Mouse (Mus musculus) liver, embryonic 14.5 days (tissue): ENCODE measurements around the gene Tmem183a. TPM values are rescaled to one million over a fixed set of nuclear protein-coding genes. Genes with fewer than 3 reads are reported as not detected.

ENCODE experiments used
- ATAC-seq: fragments of 200-750 bp; cut with Nextera tagmentation; 2 replicates; pipeline ENCODE4 v1.8.0; 2017; ENCODE audit warnings: moderate number of reproducible peaks, mild to moderate bottlenecking, moderate library complexity; ENCODE audit not compliant: insufficient read depth
- DNase-seq, 3 experiments: peaks; one replicate each; pipeline ENCODE4 v3.0.0-alpha.2; 2012 to 2013; ENCODE audit warnings: low read depth in 3 of 3, low spot score in 3 of 3
- H3K27ac ChIP-seq: fragments of 300-500 bp; sonication (generic); 2 replicates; pipeline ENCODE4 v1.5.1; 2014; ENCODE audit warnings: moderate library complexity, mild to moderate bottlenecking, control low read depth, inconsistent platforms
- H3K27me3 ChIP-seq: fragments of 300-500 bp; sonication (generic); 2 replicates; pipeline ENCODE4 v1.6.1; 2014; ENCODE audit warnings: mild to moderate bottlenecking, low read length, moderate library complexity; ENCODE audit not compliant: control insufficient read depth, insufficient read depth
- H3K36me3 ChIP-seq: fragments of 300-500 bp; sonication (generic); replicated peaks from 2 replicates; pipeline ENCODE4 v1.6.1; 2014; ENCODE audit warnings: low read depth; ENCODE audit not compliant: control insufficient read depth, insufficient read depth
- H3K4me1 ChIP-seq, 2 experiments: fragments of 200-500 bp in 1 of 2; fragments of 300-500 bp in 1 of 2; sonication (generic) in 1 of 2; replicated peaks; 2 replicates each; pipeline ENCODE4 v1.6.1; 2012 to 2014; ENCODE audit warnings: antibody characterized with exemption in 1 of 2, inconsistent platforms in 1 of 2, low read length in 1 of 2; ENCODE audit not compliant: control insufficient read depth in 2 of 2, insufficient read depth in 2 of 2
- H3K4me2 ChIP-seq: fragments of 300-500 bp; sonication (generic); 2 replicates; pipeline ENCODE4 v1.6.1; 2014; ENCODE audit warnings: low read depth, mild to moderate bottlenecking, control low read depth, moderate library complexity
- H3K4me3 ChIP-seq, 2 experiments: fragments of 200-500 bp in 1 of 2; fragments of 300-500 bp in 1 of 2; sonication (generic) in 1 of 2; 2 replicates each; pipeline ENCODE4 v1.5.1; 2012 to 2014; ENCODE audit warnings: low read depth in 2 of 2, low read length in 2 of 2, mild to moderate bottlenecking in 2 of 2, control low read depth in 1 of 2, inconsistent platforms in 1 of 2, moderate library complexity in 1 of 2; ENCODE audit not compliant: insufficient read depth in 1 of 2
- H3K9ac ChIP-seq: fragments of 300-500 bp; sonication (generic); replicated peaks from 2 replicates; pipeline ENCODE4 v1.6.1; 2014; ENCODE audit warnings: mild to moderate bottlenecking, control low read depth, moderate library complexity
- H3K9me3 ChIP-seq: fragments of 300-500 bp; sonication (generic); 2 replicates; pipeline ENCODE4 v1.6.1; 2016; ENCODE audit warnings: low read length, mixed read lengths; ENCODE audit not compliant: control insufficient read depth
- CTCF ChIP-seq: IDR thresholded peaks from 2 replicates; pipeline ENCODE4 v1.5.1; 2016; ENCODE audit warnings: antibody characterized with exemption, low read depth, control low read depth
- EP300 ChIP-seq: IDR thresholded peaks from 2 replicates; pipeline ENCODE4 v1.6.1; 2016; ENCODE audit warnings: antibody characterized with exemption, low read depth
- WGBS: fragments of 180-500 bp; shearing (Covaris S2); extraction: QIAGEN DNeasy Blood & Tissue Kit; methylation state at CpG from one replicate; pipeline ENCODE4 v1.1.7; 2014; ENCODE audit not compliant: insufficient replicate concordance; 5-methylcytosine and 5-hydroxymethylcytosine counted together
- polyA plus RNA-seq, 2 experiments: library from polyadenylated mRNA; depleted of rRNA in 1 of 2; stranded (reverse) in 1 of 2; unstranded in 1 of 2; fragments of >200 nt; fragmentation: Nextera tagmentation in 1 of 2; extraction: Ambion mirVana in 1 of 2; gene quantifications; 2 replicates each; pipeline versions ENCODE4 v1.2.1 to v1.2.3; 2012 to 2014

Gene Tmem183a
- polyA plus RNA-seq (2012; rRNA removed) (34.1 and 35.4 TPM in 2 replicates), polyA plus RNA-seq (2014; fragmentation: Nextera tagmentation; extraction: Ambion mirVana) (49.1 and 59.1 TPM in 2 replicates)

DNA sequence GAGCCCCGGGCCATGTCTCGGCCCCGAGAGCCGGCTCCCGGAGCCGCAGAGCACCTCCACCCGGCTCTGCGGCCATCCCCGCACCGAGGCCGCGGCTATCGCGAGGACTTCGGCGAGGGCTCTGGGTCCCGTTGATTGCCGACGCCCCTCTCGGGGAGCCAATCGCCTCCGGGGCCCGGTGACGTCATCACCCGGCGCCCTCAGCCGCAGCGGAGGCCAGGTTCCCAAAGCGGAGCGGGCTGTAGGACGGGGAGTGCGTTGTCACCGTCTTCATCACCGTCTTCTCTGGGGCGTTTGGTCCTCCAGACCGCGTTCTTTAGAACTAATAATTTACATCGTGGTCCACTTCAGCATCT lies at the start of gene Tmem183a:
TSS of gene Tmem183a (minus strand) at position 123 of the 356 bp plus-strand sequence.
- Histone ChIP-seq H3K27me3 (no peaks in the 10 kb centered on the region), H3K9me3 (no peaks in the 10 kb centered on the region), H3K27ac (peak within 1 kb of the TSS; percentile 80), H3K4me1 (peaks cover 7% of the 10 kb centered on the region in 2 experiments), H3K4me2 (peak within 1 kb of the TSS; percentile 94), H3K9ac (peak within 1 kb of the TSS; percentile 74), H3K36me3 (peaks cover 12% of the 10 kb centered on the region), H3K4me3 (peak within 1 kb of the TSS; percentile 94 to 99)
- ATAC-seq = peak; percentile 97
- WGBS = under 1% methylated on average over 38 of the region's 38 CpGs
- TF ChIP-seq EP300 (no peak; the same call in none of the 2 replicates), CTCF (no peak)
- peak; percentile 91 to 93 (median 92) for DNase-seq

DNA sequence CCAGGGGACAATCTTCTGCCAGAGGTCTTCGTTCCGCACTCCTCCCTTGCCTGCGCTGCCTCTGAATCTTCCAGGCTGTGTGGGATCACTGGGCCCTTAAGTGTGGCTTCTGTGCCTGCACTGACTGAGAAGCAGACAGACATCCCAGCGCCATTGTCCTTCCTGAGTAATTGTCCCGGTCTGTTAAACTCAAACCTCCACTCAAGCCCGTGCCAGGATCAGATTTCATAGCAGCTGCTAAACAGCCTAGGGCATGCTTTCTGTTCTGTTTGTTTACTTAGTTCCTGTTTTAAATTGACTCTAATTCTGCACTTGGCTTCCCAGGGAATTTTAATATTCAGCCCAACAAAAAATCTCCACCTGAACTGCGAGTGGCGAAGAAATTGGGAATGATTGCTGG lies 46.3 kb upstream of the Tmem183a start:
- Histone ChIP-seq H3K4me1 (peaks cover 6 to 7% of the 10 kb centered on the region in 2 experiments; a peak in 3 of 4 replicates), H3K4me2 (no peak overlapping the region), H3K27ac (no peak overlapping the region), H3K27me3 (no peaks in the 10 kb centered on the region), H3K36me3 (peaks cover 18% of the 10 kb centered on the region), H3K9me3 (no peaks in the 10 kb centered on the region), H3K9ac (no peak overlapping the region), H3K4me3 (no peak overlapping the region)
- TF ChIP-seq EP300 (no peak), CTCF (no peak)
- ATAC-seq (no peak), DNase-seq (no peak)
- WGBS = 91% methylated on average over 8 of the region's 8 CpGs

DNA sequence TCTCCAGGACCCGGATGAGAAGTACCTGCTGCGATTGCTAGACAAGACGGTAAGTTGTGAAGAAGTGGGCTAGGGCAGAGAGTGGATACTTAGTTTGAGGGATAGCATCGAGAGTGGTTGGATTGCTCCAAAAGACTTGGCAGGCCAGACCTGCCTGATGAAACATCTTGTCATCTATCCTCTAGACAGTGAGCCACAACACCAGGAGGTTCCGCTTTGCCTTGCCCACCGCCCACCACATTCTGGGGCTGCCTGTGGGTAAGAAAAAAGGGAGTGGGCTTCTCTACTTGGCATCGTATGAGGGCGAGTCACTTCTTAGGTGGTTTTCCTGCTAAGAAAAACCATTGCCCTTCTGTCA lies 44.6 kb upstream of the Tmem183a start:
- H3K9ac ChIP-seq = peak overlapping the region; percentile 88
- H3K27ac ChIP-seq = peak overlapping the region; percentile 71
- DNase-seq = no peak

DNA sequence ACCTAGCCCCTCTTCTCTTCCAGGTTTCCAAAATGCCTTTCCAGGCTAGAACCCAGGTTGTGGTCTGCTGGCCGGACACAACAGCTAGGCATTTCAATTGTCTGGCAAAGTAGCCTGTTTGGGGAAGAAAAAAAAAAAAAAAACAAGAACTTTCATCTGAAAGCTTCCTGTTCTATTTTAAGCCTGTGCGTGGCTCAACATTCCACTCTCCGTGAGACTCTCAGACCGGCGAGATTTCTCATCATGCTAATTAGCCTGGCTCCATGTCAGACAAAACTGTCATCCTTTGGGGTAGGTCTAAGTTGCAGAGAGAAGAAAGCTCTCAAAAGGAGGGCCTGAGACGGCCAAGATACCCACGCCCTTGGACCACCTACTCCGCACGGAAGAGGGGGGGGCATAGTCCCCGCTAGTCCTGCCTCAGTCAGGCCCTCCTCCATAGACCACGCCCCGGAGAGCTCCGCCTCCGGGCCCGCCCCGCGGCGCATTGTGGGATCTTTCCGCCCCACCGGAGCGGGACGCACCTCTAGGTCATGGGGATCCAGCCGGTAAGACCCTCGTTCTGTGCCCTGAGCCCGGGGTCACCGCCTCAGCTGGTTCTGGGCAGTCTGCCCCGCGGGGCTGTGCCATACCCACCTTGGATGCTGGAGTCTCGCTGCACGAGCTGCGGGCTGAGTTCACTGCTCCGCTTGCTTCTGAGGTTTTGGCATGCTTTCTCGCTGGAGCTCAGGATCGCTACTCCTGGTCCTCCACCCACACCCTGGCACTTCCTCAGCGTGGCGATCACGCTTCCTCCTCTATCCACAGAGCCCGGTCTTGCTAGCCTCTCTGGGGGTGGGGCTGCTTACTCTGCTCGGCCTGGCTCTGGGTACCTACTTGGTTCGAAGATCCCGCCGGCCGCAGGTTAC lies 44.0 kb upstream of the Tmem183a start, which contains the start of gene Cyb5r1:
TSS of gene Cyb5r1 (plus strand) at position 51 of the 905 bp plus-strand sequence.
- no peaks in the 10 kb centered on the region for H3K27me3 ChIP-seq
- peak within 1 kb of the TSS; percentile 69 to 80 for H3K4me3 ChIP-seq
- H3K36me3 ChIP-seq = peaks cover 18% of the 10 kb centered on the region
- ATAC-seq = peak; percentile 99
- H3K27ac ChIP-seq = peak within 1 kb of the TSS; percentile 71
- H3K4me1 ChIP-seq = peaks cover 6 to 7% of the 10 kb centered on the region in 2 experiments; a peak in 3 of 4 replicates
- TF ChIP-seq EP300 (no peak), CTCF (no peak)
- peak; percentile 54 to 65 (median 60) for DNase-seq
- WGBS = under 1% methylated on average over 43 of the region's 43 CpGs
- H3K9me3 ChIP-seq = no peaks in the 10 kb centered on the region
- peak within 1 kb of the TSS; percentile 88 for H3K9ac ChIP-seq
- H3K4me2 ChIP-seq = peak within 1 kb of the TSS; percentile 80

More for the DNA sequence above, 44.6 kb upstream of the Tmem183a start:
- Histone ChIP-seq H3K9me3 (no peaks in the 10 kb centered on the region), H3K27me3 (no peaks in the 10 kb centered on the region), H3K4me1 (peaks cover 6 to 7% of the 10 kb centered on the region in 2 experiments; a peak in 3 of 4 replicates), H3K4me2 (peak overlapping the region; percentile 80), H3K36me3 (peaks cover 18% of the 10 kb centered on the region), H3K4me3 (peak overlapping the region; percentile 69 to 80)
- ATAC-seq = peak; percentile 6; the same call in 1 of the 2 replicates
- TF ChIP-seq EP300 (no peak), CTCF (no peak)
- WGBS = 15% methylated on average over 8 of the region's 8 CpGs

DNA sequence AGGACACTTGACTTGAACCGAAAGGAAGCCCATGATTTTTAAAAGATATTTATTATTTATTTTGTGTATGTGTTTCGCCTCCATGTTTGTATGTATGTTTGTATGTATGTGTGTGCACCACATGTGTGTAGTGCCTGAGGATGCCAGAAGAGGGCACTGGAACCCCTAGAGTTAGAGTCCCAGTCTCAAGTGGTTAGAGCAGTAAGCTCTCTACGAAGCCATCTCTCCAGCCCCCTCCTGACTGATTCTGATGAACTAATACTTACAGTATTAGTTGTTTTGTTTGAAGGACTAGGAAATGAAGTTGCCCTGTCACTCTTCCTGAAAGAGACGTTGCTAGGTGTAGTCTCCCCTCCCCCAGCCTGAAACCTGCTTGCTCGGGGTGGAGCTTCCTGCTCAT lies 38.0 kb upstream of the Tmem183a start:
- no peak overlapping the region for H3K4me2 ChIP-seq
- H3K9me3 ChIP-seq = peaks cover 2% of the 10 kb centered on the region
- no peaks in the 10 kb centered on the region; a peak in 1 of 4 replicates for H3K4me1 ChIP-seq
- H3K27ac ChIP-seq = no peak overlapping the region
- ATAC-seq (0 out of 2 replicates have a peak, but pooled peaks have one; percentile 37), DNase-seq (peak in 1 of 3 experiments; percentile 37)
- no peak for TF ChIP-seq EP300
- TF ChIP-seq CTCF = peak; percentile 46
- H3K36me3 ChIP-seq = no peaks in the 10 kb centered on the region
- no peaks in the 10 kb centered on the region for H3K27me3 ChIP-seq
- H3K9ac ChIP-seq = no peak overlapping the region
- no peak overlapping the region for H3K4me3 ChIP-seq
- 57% methylated on average over 5 of the region's 5 CpGs for WGBS
